Mouse (Mus musculus): ENCODE results near the gene Fdxr. TPM values are rescaled to one million over a fixed set of nuclear protein-coding genes. Genes with fewer than 3 reads are reported as not detected.

The Fdxr gene
- polyA plus RNA-seq, 1 experiment from 2014 or later, result 15.2 TPM

GRCm38 (mm10) chr11:115274771-115275170 is 2.1 kb downstream of the Fdxr start:
- H3K9me3 ChIP-seq (ENCODE audit: control insufficient read depth, low read length), result no peaks in the 10 kb centered on the region
- no peak for DNase-seq (ENCODE audit: low spot score)
- no peak overlapping the region for H3K27ac ChIP-seq
- H3K9ac ChIP-seq, result no peak overlapping the region
- no peak overlapping the region for H3K4me3 ChIP-seq (replicated peaks; ENCODE audit: low read length)
- no peak for ATAC-seq (ENCODE audit: low FRiP score)
- H3K36me3 ChIP-seq (replicated peaks; ENCODE audit: control insufficient read depth, insufficient read depth), result 0 out of 2 replicates have a peak, but pooled peaks cover 8% of the 10 kb centered on the region
- peaks cover 18% of the 10 kb centered on the region for H3K4me1 ChIP-seq (replicated peaks; ENCODE audit: control insufficient read depth, insufficient read depth, low read length)
- H3K4me2 ChIP-seq (replicated peaks), result no peak overlapping the region
- no peaks in the 10 kb centered on the region for H3K27me3 ChIP-seq (ENCODE audit: control insufficient read depth, insufficient read depth, low read length)
- WGBS, result 90% methylated on average over 6 of the region's 6 CpGs

GRCm38 (mm10) chr11:115274178-115274577 is 2.7 kb downstream of the Fdxr start:
- no peak overlapping the region for H3K9ac ChIP-seq
- H3K4me2 ChIP-seq (replicated peaks), result no peak overlapping the region
- H3K9me3 ChIP-seq (ENCODE audit: control insufficient read depth, low read length), result no peaks in the 10 kb centered on the region
- H3K27me3 ChIP-seq (ENCODE audit: control insufficient read depth, insufficient read depth, low read length), result peaks cover 6% of the 10 kb centered on the region
- WGBS, result 88% methylated on average over 7 of the region's 7 CpGs
- ATAC-seq (ENCODE audit: low FRiP score), result no peak
- DNase-seq (ENCODE audit: low spot score), result no peak
- peaks cover 18% of the 10 kb centered on the region for H3K4me1 ChIP-seq (replicated peaks; ENCODE audit: control insufficient read depth, insufficient read depth, low read length)
- peaks cover 14% of the 10 kb centered on the region; the same call in 1 of the 2 replicates for H3K36me3 ChIP-seq (replicated peaks; ENCODE audit: control insufficient read depth, insufficient read depth)
- no peak overlapping the region for H3K4me3 ChIP-seq (replicated peaks; ENCODE audit: low read length)
- no peak overlapping the region for H3K27ac ChIP-seq

GRCm38 (mm10) chr11:115273735-115274134 is 3.1 kb downstream of the Fdxr start:
- no peaks in the 10 kb centered on the region for H3K9me3 ChIP-seq (ENCODE audit: control insufficient read depth, low read length)
- H3K27me3 ChIP-seq (ENCODE audit: control insufficient read depth, insufficient read depth, low read length), result peaks cover 10% of the 10 kb centered on the region
- 72% methylated on average over 7 of the region's 7 CpGs for WGBS
- H3K4me2 ChIP-seq (replicated peaks), result no peak overlapping the region
- no peak overlapping the region for H3K4me3 ChIP-seq (replicated peaks; ENCODE audit: low read length)
- ATAC-seq (ENCODE audit: low FRiP score), result no peak
- H3K9ac ChIP-seq, result no peak overlapping the region
- H3K4me1 ChIP-seq (replicated peaks; ENCODE audit: control insufficient read depth, insufficient read depth, low read length), result peaks cover 18% of the 10 kb centered on the region
- no peak for DNase-seq (ENCODE audit: low spot score)
- H3K27ac ChIP-seq, result no peak overlapping the region
- peaks cover 18% of the 10 kb centered on the region for H3K36me3 ChIP-seq (replicated peaks; ENCODE audit: control insufficient read depth, insufficient read depth)

GRCm38 (mm10) chr11:115272894-115273498 is 3.9 kb downstream of the Fdxr start:
- DNase-seq (ENCODE audit: low spot score) (no peak), ATAC-seq (ENCODE audit: low FRiP score) (no peak)
- Histone ChIP-seq H3K4me1 (replicated peaks; ENCODE audit: control insufficient read depth, insufficient read depth, low read length) (peaks cover 18% of the 10 kb centered on the region), H3K4me2 (replicated peaks) (no peak overlapping the region), H3K27ac (no peak overlapping the region), H3K9ac (no peak overlapping the region), H3K36me3 (replicated peaks; ENCODE audit: control insufficient read depth, insufficient read depth) (peaks cover 25% of the 10 kb centered on the region), H3K9me3 (ENCODE audit: control insufficient read depth, low read length) (no peaks in the 10 kb centered on the region), H3K4me3 (replicated peaks; ENCODE audit: low read length) (no peak overlapping the region), H3K27me3 (ENCODE audit: control insufficient read depth, insufficient read depth, low read length) (peaks cover 18% of the 10 kb centered on the region)
- 69% methylated on average over 10 of the region's 10 CpGs for WGBS

GRCm38 (mm10) chr11:115271481-115271880 is 5.4 kb downstream of the Fdxr start:
- 72% methylated on average over 10 of the region's 10 CpGs for WGBS
- H3K36me3 ChIP-seq (replicated peaks; ENCODE audit: control insufficient read depth, insufficient read depth), result peaks cover 27% of the 10 kb centered on the region
- ATAC-seq (ENCODE audit: low FRiP score) (no peak), DNase-seq (ENCODE audit: low spot score) (no peak)
- H3K27me3 ChIP-seq (ENCODE audit: control insufficient read depth, insufficient read depth, low read length), result peaks cover 32% of the 10 kb centered on the region
- no peak overlapping the region for H3K9ac ChIP-seq
- H3K4me2 ChIP-seq (replicated peaks), result no peak overlapping the region
- no peak overlapping the region for H3K27ac ChIP-seq
- H3K4me1 ChIP-seq (replicated peaks; ENCODE audit: control insufficient read depth, insufficient read depth, low read length), result peaks cover 21% of the 10 kb centered on the region
- no peak overlapping the region for H3K4me3 ChIP-seq (replicated peaks; ENCODE audit: low read length)
- H3K9me3 ChIP-seq (ENCODE audit: control insufficient read depth, low read length), result no peaks in the 10 kb centered on the region

- peaks cover 20% of the 10 kb centered on the region for H3K4me1 ChIP-seq (replicated peaks; ENCODE audit: control insufficient read depth, insufficient read depth, low read length)
- H3K27me3 ChIP-seq (ENCODE audit: control insufficient read depth, insufficient read depth, low read length), result peaks cover 37% of the 10 kb centered on the region
- no peak overlapping the region for H3K9ac ChIP-seq
- no peak for ATAC-seq (ENCODE audit: low FRiP score)
- DNase-seq (ENCODE audit: low spot score), result no peak
- H3K27ac ChIP-seq, result no peak overlapping the region
- H3K9me3 ChIP-seq (ENCODE audit: control insufficient read depth, low read length), result no peaks in the 10 kb centered on the region
- no peak overlapping the region for H3K4me3 ChIP-seq (replicated peaks; ENCODE audit: low read length)
- H3K4me2 ChIP-seq (replicated peaks), result no peak overlapping the region
- WGBS, result 86% methylated on average over 9 of the region's 9 CpGs
- peaks cover 27% of the 10 kb centered on the region for H3K36me3 ChIP-seq (replicated peaks; ENCODE audit: control insufficient read depth, insufficient read depth)
Measured at GRCm38 (mm10) chr11:115271052-115271451, 5.8 kb downstream of the Fdxr start.

GRCm38 (mm10) chr11:115270148-115270861 is 6.5 kb downstream of the Fdxr start:
- H3K36me3 ChIP-seq (replicated peaks; ENCODE audit: control insufficient read depth, insufficient read depth), result peaks cover 27% of the 10 kb centered on the region
- peaks cover 44% of the 10 kb centered on the region for H3K27me3 ChIP-seq (ENCODE audit: control insufficient read depth, insufficient read depth, low read length)
- 32% methylated on average over 19 of the region's 19 CpGs for WGBS
- DNase-seq (ENCODE audit: low spot score) (peak; percentile 89), ATAC-seq (ENCODE audit: low FRiP score) (no peak)
- no peak overlapping the region for H3K27ac ChIP-seq
- H3K9ac ChIP-seq, result no peak overlapping the region
- H3K4me2 ChIP-seq (replicated peaks), result no peak overlapping the region
- peaks cover 12% of the 10 kb centered on the region for H3K4me1 ChIP-seq (replicated peaks; ENCODE audit: control insufficient read depth, insufficient read depth, low read length)
- H3K9me3 ChIP-seq (ENCODE audit: control insufficient read depth, low read length), result no peaks in the 10 kb centered on the region
- H3K4me3 ChIP-seq (replicated peaks; ENCODE audit: low read length), result no peak overlapping the region

GRCm38 (mm10) chr11:115269330-115270066 is 7.4 kb downstream of the Fdxr start:
- H3K36me3 ChIP-seq (replicated peaks; ENCODE audit: control insufficient read depth, insufficient read depth), result peaks cover 27% of the 10 kb centered on the region
- ATAC-seq (ENCODE audit: low FRiP score) (no peak), DNase-seq (ENCODE audit: low spot score) (no peak)
- peaks cover 52% of the 10 kb centered on the region for H3K27me3 ChIP-seq (ENCODE audit: control insufficient read depth, insufficient read depth, low read length)
- peaks cover 9% of the 10 kb centered on the region for H3K4me1 ChIP-seq (replicated peaks; ENCODE audit: control insufficient read depth, insufficient read depth, low read length)
- H3K4me2 ChIP-seq (replicated peaks), result no peak overlapping the region
- H3K9me3 ChIP-seq (ENCODE audit: control insufficient read depth, low read length), result no peaks in the 10 kb centered on the region
- H3K9ac ChIP-seq, result no peak overlapping the region
- WGBS, result 94% methylated on average over 27 of the region's 27 CpGs
- H3K4me3 ChIP-seq (replicated peaks; ENCODE audit: low read length), result no peak overlapping the region
- no peak overlapping the region for H3K27ac ChIP-seq

- Histone ChIP-seq H3K4me3 (replicated peaks; ENCODE audit: low read length) (no peak overlapping the region), H3K9me3 (ENCODE audit: control insufficient read depth, low read length) (no peaks in the 10 kb centered on the region), H3K36me3 (replicated peaks; ENCODE audit: control insufficient read depth, insufficient read depth) (peaks cover 27% of the 10 kb centered on the region), H3K4me2 (replicated peaks) (no peak overlapping the region), H3K9ac (no peak overlapping the region), H3K27ac (no peak overlapping the region), H3K4me1 (replicated peaks; ENCODE audit: control insufficient read depth, insufficient read depth, low read length) (peaks cover 9% of the 10 kb centered on the region), H3K27me3 (ENCODE audit: control insufficient read depth, insufficient read depth, low read length) (peaks cover 68% of the 10 kb centered on the region)
- ATAC-seq (ENCODE audit: low FRiP score), result no peak
- no peak for DNase-seq (ENCODE audit: low spot score)
- 67% methylated on average over 11 of the region's 11 CpGs for WGBS
Measured at GRCm38 (mm10) chr11:115267958-115268357, 8.9 kb downstream of the Fdxr start.

All from hindbrain, embryonic 14.5 days (tissue).